Mouse (Mus musculus): ENCODE results near the gene Cfap97d1.

DNA sequence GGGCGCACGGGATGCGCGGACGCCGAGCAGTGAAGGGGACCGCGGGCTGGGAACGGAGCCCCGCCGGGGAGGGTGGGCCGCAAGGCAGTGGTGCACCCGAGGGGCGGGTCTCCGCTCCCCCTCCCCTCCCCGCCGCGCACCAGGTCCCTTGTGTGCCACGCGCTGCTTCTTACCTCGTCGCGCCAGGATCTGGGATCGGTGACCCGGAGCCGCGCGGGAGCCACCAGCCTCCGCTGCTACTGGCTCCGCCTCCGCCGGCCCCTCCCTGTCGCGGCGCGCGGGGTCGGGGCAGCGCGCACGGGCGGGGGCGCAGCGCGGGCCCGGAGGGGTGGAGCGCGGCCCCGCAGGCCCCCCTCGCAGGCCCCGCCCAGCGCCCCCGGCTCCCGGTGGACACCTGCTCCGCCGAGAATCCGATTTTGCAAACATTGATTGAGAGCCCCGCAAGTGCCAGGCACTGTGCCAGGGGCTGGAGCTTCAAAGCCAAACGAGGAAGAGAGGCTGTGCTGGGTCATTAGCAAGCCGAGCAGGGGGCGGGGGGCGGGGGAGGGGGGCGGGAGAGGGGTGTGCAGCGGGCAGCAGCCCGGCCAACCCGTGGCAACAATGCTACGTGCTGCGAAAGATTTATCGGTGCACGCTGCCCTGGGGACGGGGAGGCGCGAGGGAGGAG lies 42.7 kb downstream of the Cfap97d1 start:
- no peak for TF ChIP-seq POLR2A (IDR thresholded peaks at IDR 0.05; ENCODE audit: borderline replicate concordance, extremely low read depth, low read depth, low read length)
- no peak for TF ChIP-seq CTCF (IDR thresholded peaks at IDR 0.05; ENCODE audit: insufficient read depth, low read length)

All from lung, adult 2 months (tissue).